Mouse (Mus musculus) A20 (cell line): Measurements from ENCODE around the gene Tfcp2l1.

Source experiments
- DNase-seq: peaks from one replicate; pipeline ENCODE4 v3.0.0-alpha.2; 2011; ENCODE audit warnings: low read depth, low spot score

Tfcp2l1 gene

DNA sequence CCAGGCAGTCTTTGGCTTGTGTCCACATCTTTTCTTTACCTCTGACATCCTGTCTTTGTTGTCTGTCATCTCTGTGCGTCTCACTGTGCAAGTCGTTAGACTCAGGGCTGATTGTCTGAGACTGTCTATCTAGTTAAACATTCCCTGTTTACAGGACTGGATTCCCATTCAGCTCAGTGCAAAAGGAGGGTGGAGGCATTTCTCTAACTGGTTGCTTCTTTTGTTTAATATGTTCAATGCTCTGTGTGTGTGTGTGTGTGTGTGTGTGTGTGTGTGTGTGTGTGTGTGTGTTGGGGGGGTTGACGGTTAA, 23.0 kb downstream of the Tfcp2l1 start:
- DNase-seq: no peak

DNA sequence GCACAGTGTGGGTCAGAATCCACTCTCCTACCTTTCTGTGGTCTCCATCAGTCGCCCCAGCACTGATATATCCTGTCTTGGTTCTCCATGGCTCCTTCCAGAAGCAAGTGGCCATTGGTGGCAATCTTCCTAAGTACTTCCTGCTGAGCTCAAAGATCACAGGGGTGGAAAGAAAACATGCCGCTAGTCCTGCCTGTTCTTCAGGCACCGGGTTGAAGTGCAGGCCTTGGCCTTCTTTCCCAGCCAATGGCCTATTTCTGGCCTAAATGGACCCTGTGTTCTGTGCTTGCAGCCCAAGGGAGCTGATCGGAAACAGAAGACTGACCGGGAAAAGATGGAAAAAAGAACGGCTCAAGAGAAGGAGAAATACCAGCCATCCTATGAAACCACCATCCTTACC, 31.0 kb downstream of the Tfcp2l1 start:
- DNase-seq: no peak

DNA sequence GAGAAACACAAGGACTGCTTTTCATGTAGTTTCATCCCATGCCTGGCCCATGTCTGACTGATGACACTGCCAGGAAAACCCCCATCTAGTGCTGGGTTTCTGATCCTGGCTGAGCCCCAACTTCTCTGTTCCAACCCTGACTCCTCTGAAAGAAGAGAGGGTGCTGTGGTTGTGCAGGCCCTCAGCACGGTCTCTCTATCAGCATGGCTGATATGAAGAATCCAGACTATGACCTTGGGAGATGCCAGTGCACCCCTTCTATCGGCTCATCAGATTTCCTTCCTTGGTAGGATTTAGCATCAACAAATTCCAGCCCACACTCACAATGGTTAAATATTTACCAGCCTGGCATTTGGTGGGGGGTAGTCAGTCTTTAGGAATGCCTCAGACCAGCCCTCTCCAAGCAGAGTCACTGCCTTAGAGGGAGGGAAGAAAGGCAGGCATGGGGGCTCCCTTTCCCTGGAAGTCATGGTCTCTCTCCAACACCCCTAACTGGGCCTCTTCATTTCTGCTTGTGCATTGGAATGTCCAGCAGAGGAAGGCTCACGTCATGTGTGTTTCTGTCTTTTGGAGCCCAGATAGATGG, 33.2 kb downstream of the Tfcp2l1 start:
- no peak for DNase-seq

DNA sequence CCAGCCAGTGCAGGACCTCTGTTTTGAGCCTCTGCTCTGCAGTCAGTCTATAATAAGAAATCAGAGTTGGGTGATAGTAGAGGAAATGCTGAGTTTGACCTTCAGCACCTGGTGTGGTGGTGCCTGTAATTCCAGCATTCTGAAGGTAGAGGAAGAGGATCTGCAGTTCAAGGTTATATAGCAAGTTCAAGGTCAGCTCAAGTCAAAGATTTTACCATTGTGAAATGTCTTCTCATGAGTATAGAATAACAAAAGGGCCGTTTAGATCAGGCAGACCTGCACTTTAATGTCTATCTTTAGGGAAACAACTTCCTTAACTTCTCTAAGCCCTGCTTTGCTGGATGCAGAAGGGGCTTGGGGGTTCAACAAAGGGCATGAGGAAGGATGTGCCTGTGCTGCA, 35.3 kb downstream of the Tfcp2l1 start:
- no peak for DNase-seq

DNA sequence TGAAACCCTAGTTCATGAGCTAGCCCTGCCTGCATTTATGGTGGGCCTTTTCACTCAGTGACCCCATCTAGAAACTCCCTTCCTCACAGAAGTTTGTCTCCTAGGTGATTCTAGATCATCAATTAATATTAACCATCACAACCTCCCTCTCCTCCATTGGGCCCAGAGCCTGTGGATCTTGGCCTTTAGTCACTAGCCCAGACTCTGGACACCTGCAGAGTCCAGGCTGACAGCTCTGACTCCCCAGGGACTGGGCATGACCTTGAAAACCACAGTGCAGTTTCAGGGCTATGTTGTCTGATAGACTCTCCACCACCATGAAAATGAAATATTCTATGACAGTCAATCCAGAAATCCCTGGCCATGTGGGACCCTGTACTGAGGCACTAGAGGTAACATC, 39.8 kb downstream of the Tfcp2l1 start:
- no peak for DNase-seq

DNA sequence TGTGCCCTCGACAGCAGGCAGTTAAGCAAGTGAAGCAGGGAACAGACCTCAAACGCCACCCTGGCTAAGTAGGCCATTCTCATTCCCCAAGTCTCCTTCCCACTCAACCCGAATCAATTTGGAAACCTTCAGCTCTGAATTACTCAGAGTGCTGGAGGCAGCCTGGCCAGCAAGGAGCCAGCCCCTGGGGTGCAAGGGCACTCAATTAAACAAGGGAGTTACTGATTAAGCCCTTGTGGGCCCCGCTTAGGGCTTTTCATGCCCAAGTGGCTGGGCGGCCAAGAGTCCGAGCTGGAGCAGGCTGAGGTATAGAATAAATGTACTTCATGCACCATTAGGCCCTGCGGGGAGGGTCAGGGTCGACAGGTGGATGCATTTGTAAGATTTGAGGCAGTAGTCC, 44.5 kb downstream of the Tfcp2l1 start:
- DNase-seq: no peak

DNA sequence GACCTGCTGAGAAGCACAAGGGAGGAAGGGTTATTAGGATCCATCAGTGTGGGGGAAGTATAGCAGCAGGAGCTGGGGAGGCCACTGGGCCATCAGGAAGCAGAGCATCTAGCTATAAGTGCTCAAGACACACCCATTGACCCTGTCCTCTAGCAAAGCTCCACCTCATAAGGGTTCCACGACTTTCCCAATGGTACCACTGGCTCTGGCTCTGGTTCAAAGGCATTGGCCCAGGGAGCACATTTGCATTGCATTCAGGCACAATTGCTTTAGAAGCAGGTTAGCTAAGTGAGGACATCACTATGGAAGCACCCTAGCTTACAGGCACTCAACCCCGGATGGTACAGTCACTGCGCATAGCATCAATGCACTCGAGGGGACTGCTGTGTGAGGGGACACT, 46.4 kb downstream of the Tfcp2l1 start:
- DNase-seq: no peak

DNA sequence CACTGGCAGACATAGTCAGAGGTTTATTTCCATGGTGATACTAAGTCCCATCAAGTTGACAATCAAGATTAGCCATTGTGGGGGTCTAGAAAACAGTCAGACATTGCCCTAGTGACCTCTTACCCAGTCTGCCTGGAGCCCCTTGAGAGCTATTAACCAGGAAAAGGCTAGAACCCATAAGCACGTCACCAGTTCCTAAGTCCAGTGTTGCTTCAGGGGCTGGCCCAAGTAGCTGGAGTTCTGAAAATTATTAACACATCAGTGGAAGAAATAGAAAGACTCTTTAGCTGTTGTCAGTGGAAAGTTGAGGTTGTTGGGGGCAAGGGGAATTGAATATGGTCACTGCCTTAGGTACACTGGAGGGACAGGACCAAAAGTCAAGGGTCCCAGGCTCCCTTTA, 54.2 kb downstream of the Tfcp2l1 start:
- no peak for DNase-seq

DNA sequence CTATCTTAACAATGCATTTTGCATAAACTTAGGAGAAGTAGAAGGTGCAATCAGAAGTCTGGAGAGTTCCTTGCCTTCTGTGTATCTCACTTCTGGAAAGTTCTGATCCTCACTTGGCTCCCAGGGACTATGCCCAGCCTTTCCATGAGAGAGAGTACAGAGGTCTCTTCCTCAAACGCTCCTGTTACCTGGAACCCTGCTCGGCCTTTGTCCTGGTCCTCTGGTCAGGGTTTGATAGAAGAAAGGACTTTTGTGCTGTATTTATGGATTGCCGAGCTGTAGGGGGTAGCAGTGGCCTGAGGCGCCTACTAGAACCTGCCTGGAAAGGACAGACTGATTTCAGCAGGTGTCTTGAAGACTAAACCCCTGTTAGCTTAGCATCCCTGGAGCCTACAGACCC, 55.9 kb downstream of the Tfcp2l1 start:
- DNase-seq: no peak

DNA sequence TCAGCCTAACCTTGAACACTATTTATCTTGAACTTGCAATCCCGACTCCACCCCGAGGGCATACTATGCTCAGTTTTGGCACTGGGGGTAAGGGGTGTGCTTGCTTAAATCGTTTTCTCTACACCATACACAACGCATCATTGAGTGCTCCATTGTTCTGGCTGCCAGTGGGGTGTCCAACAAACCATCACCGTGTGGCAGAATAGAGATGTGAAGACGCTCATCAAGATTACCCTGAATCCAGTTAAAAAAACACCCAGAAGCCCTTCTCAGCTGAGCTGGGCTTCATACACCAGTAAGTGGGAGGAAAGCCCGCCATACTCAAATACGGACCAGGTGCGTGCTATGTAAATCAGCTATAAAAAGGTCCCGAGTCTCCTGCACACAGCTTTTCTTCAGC, 60.0 kb downstream of the Tfcp2l1 start:
- peak; percentile 6 for DNase-seq

DNA sequence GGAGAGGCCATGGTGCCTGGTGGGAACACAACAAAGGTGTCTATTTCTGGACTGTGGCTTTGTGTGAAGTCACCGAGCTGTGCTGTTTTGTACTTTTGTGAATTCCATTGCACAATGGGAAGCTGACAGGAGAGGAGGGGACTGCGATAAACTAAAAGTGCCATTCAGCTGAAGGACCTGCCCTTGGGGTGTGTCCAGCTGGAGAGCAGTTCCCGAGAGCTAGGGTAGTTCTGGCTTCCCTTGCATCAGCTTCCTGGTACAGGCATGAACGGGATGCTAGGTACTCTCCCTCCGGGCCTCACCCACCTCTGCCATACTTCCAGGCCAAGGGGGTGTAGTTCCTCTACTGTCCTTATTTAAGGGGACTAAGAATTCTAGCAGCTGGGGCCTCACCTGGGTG, 62.1 kb downstream of the Tfcp2l1 start:
- no peak for DNase-seq

DNA sequence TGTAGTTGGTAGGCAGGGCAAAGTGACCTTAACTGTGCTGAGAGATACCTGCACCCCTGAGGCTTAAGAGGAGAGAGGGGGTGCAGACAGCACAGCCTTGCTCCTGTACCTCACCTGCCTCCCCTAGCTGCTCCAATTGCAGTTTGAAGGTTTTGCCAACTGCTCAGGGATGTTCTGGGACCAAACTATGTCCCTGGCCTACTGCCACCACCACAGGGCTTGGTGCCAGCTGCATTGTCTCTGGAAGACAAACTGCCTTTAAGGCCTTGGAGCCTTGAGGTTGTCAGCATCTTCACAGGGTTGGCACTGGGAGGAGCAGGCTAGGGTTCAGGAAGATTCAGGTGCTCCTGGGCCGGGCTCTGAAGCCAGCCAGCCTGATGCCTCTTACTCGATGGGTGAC, 66.7 kb downstream of the Tfcp2l1 start:
- no peak for DNase-seq

DNA sequence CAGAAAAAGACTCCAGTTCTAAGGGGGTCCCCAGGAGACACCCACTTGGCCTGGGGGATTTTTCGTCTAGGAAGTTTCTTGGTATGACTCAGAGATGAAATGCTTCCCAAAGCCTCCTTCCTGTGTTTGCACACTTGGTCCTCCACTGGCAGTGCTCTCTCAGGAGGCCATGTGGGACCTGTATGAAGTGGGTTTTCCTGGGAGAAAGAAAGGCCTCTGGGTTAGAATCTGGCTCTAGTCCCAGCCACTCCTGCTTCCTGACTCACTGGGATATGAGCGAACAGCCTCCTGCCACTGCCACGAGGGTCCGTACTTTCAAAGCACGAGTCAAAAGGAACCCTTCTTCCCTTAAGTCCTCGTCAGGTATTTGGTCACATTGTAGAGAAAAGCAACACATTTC, 70.2 kb downstream of the Tfcp2l1 start:
- no peak for DNase-seq

DNA sequence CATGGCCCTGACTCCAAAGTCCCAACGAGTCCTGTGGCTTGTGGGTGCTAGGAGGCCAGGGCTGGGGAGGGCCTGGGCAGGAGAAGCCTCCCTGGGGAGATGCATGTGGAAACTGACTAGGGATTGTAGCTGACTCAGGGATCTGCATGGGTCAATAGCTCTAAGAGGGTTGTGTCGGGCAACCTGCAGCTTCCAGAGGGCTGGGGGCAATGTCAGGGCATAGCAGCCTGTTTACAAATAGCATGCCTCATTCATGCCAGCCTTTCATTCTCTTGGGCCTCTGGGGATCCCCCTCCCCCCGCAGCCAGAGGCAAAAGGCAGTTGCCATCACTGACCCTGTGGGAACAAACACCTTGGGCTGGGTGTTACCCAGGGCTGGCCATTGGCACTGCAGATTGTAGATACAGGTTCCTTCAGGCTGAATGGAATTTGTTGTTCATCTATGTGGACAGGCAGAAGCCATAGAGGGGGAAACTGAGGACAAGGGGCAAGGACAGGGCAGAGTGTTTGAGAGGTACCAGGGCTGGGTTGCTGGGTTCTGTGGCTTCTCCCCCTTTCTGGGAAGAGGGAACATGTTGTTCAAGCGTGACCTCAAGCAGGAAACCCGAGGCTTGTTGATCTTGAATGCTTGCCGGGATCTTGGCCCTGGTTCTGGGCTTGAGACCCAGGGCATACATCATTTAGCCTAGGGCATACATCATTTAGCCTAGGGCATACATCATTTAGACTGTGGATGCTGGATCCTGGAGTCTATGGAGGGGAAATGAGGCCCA, 71.6 kb downstream of the Tfcp2l1 start:
- no peak for DNase-seq

DNA sequence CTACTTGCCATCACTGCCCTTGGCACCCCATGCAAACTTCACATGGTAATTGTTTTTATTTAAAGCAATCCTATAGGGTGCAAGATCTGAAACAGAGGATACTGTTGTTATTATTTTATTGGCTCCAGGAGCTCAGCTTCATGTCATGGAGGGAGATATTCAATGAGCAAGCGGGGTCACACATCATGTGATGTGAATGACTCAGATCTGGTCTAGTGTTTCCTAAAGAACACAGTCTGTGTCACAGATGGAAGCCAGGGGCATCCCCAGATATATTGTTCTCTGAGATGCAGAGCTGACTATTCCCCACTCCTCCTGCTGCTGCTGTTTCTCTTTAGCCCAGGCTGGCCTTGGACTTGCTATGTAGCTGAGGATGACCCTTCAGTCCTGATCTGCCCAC, 72.2 kb downstream of the Tfcp2l1 start:
- no peak for DNase-seq

DNA sequence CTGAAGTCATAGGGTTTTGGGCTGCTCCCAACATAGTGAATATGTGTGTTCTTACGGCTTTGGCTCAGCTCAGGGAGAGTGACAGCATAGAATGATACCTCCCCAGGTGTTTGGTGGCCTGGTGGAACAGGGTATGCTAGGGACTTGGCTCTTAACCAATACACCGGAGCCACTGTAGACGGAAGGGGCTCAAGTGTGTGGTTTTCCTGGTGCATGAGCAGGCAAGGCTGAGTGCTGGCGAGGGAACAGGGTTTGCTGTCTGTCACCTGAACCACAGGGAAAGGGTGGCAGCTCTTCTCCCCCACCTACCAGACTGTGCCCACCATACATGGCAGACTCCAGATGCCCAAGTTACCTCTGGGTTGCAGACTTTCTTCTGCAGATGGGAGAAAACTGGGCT, 83.9 kb downstream of the Tfcp2l1 start:
- DNase-seq: no peak

DNA sequence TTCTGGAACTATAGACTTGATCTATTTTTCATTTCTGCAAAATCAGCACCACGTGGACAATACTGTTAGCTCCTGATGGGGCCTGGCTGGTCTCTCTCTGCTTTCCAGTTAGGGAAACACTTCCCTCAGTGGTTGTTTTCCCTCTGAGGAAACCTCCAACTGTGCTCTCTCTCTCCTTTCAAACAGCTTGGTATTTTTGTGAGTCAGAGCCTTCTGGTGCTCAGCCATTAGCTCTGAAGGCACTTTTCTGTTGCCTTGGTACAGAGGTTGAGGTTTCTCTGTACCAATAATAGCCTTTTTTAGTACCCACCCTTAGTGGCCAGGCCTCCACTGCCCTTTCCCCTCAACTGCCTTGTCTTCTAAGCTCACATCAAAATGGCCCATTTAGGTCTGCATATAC, 88.5 kb downstream of the Tfcp2l1 start:
- DNase-seq: no peak

DNA sequence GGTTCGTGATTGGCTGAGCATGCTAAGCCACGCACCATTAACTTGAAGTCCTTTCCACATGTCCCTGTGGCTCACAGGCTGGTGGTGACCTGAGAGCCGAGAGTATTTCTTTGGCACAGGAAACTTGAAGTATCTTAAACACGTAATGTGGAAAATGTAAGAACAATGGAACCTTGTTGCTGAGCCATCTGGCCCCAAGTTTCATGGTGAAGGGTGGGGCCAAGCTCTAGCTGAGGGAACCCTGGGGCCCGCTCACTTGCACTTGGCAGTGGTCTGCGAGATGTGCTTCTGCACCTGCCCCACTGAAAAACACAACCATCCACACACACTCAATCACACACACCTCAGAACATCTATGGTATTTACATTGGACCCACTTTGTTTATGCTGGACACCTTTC, 90.3 kb downstream of the Tfcp2l1 start:
- DNase-seq: no peak

DNA sequence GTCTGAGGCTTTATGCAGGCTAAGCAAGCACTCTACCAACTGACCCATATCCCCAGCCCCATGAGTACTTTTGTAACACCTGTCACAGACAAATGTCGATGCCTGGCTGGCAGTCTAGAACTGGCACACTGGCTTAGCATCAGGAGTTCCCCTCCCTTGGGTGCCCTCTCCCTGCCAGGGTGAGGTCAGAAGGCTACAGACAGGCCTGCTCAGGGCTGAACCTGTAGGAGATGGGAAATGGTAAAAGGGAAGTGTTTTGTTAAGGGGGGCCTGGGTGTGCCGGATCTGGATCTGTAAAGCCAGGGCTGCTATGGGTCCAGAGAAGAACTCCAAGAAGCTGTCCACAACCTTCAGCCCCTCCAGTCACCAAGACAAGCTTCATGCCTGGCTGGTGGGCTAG, 92.0 kb downstream of the Tfcp2l1 start:
- peak; percentile 19 for DNase-seq

DNA sequence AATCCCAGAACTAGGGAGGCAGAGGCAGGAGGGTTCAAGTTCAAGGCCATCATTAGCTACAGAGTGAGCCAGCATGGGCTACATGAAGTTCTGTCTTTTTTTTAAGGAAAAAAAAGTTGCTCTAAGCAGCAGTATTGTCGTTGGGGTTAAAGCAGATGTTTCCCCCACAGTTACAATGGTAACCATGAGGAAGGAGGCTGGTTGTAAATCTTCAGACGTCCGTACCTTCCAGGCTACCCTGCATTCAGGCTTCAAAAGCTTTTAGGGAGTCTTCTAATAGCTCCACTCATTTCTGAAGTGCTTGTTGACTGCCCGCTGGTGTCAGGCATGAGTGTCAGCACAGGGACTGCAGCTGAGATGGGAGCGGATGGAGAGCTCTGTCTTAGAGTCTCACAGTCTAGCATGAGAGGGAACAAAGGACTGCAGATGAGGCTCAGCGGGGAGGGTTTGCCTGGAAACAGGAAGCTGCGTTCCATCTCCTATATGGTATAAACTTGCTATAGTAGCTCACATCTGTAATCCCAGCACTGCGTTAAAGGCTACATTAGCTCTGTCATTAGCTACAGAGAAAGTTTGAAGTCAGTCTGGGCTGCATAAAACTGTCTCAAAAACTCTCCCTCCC, 92.8 kb downstream of the Tfcp2l1 start:
- no peak for DNase-seq

DNA sequence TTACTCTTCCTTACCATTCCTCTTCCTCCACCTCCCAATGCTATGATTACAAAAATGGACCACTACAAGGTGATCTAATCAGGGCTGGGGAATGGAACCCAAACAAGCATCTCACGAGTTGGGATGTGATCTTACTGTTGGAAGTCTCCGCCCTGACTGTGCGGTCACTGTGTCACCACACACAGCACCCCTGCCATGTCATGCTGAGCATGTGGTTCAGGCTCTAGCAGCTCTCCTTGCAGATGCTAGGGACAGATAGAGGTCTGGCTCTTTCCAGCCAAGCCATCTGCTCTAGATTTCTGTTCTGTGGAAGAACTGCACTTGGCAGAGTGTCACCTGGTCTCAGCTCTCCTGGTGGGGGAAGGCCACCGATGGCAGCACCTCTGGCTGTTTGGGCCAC, 99.3 kb downstream of the Tfcp2l1 start:
- DNase-seq: no peak

DNA sequence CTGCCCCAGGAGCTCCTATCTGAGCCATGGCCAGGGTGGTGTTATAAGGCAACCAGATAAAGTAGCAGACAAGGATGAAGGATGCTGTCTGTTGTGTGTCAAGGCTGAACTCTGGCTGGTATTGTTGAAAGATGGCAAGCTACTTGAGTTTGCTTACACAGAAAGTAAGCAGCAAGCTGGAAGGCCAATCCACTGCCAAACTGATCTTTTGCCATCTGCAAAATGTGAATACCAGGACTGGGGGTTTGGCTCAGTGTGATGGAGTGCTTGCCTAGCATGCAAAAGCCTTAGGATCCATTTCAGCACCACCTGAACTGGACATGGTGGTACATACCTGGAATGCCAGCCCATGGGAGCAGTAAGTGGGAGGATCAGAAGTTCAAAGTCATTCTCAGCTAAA, 101.1 kb downstream of the Tfcp2l1 start:
- DNase-seq: no peak
